Mouse (Mus musculus): ENCODE measurements around the gene Fam186a.
A peak's percentile ranks its signal among the peaks of the same experiment; 100 is the strongest.
"Not testable (repeated sequence)": the region's sequence is repeated elsewhere in the genome, so short reads cannot be mapped to it uniquely, and the experiment has no call there.

Gene Fam186a

GRCm38 (mm10) chr15:99966961-99967360, at the start of gene Fam186a:
Gene Fam186a, minus strand, starts transcription at chr15:99967061.
- DNase-seq, result no peak

- DNase-seq, result no peak
These were observed 39.3 kb upstream of the Fam186a start for GRCm38 (mm10) chr15:100006180-100006579.

- no peak for DNase-seq
These were observed 37.9 kb upstream of the Fam186a start for GRCm38 (mm10) chr15:100004677-100005273.

- no peak for DNase-seq
These were observed 32.5 kb upstream of the Fam186a start for GRCm38 (mm10) chr15:99999390-99999789.

GRCm38 (mm10) chr15:99997114-99997804, 30.4 kb upstream of the Fam186a start:
- no peak for DNase-seq

- no peak for DNase-seq
These were observed 26.2 kb upstream of the Fam186a start for GRCm38 (mm10) chr15:99993100-99993499.

GRCm38 (mm10) chr15:99979715-99980114, 12.9 kb upstream of the Fam186a start:
- no peak for DNase-seq

GRCm38 (mm10) chr15:99979266-99979665, 12.4 kb upstream of the Fam186a start:
- no peak for DNase-seq

- not testable (repeated sequence) for DNase-seq
These were observed 9.3 kb upstream of the Fam186a start for GRCm38 (mm10) chr15:99976121-99976520.

GRCm38 (mm10) chr15:99974476-99975220, 7.8 kb upstream of the Fam186a start:
- DNase-seq, result no peak

- DNase-seq, result peak in 1 of 2 experiments; percentile 53
These were observed 6.4 kb upstream of the Fam186a start for GRCm38 (mm10) chr15:99972989-99973911.

- DNase-seq, result peak; percentile 97
These were observed 5.6 kb upstream of the Fam186a start for GRCm38 (mm10) chr15:99972361-99972988.

- DNase-seq, result peak in 1 of 2 experiments; percentile 7
These were observed 3.7 kb upstream of the Fam186a start for GRCm38 (mm10) chr15:99970606-99971005.

- not testable (repeated sequence) for DNase-seq
These were observed 2.9 kb upstream of the Fam186a start, which contains the start of gene Larp4 for GRCm38 (mm10) chr15:99969765-99970164. Gene Larp4, plus strand, starts transcription at chr15:99970065.

GRCm38 (mm10) chr15:99965103-99965775, 1.6 kb downstream of the Fam186a start:
- DNase-seq, result peak; percentile 40 to 58

GRCm38 (mm10) chr15:99955324-99955723, 11.5 kb downstream of the Fam186a start:
- DNase-seq, result no peak

GRCm38 (mm10) chr15:99940970-99941630, 25.8 kb downstream of the Fam186a start:
- DNase-seq, result no peak

- DNase-seq, result peak in 1 of 2 experiments; percentile 8
These were observed 26.4 kb downstream of the Fam186a start for GRCm38 (mm10) chr15:99940426-99940825.

- DNase-seq, result no peak
These were observed 29.0 kb downstream of the Fam186a start for GRCm38 (mm10) chr15:99937841-99938240.

- DNase-seq, result no peak
These were observed 30.2 kb downstream of the Fam186a start for GRCm38 (mm10) chr15:99936659-99937058.

- no peak for DNase-seq
These were observed 32.4 kb downstream of the Fam186a start for GRCm38 (mm10) chr15:99934501-99934900.

Measured in lung, postnatal 4 days (tissue).